Mouse (Mus musculus) stomach, embryonic 15.5 days (tissue): ENCODE measurements around the gene Nudt4. TPM values are rescaled to one million over a fixed set of nuclear protein-coding genes. Genes with fewer than 3 reads are reported as not detected.

ENCODE experiments used
- ATAC-seq: fragments of 200-750 bp; cut with Nextera tagmentation; 2 replicates; pipeline ENCODE4 v1.8.0; 2017; ENCODE audit warnings: low read depth, moderate number of reproducible peaks, moderate TSS enrichment; ENCODE audit not compliant: insufficient read depth, low FRiP score
- H3K27ac ChIP-seq: fragments of 300-500 bp; sonication (generic); 2 replicates; pipeline ENCODE4 v1.5.1; 2015; ENCODE audit warnings: mild to moderate bottlenecking, inconsistent platforms
- H3K27me3 ChIP-seq: fragments of 300-500 bp; sonication (generic); replicated peaks from 2 replicates; pipeline ENCODE4 v1.6.1; 2015; ENCODE audit warnings: inconsistent platforms
- H3K36me3 ChIP-seq: fragments of 300-500 bp; sonication (generic); 2 replicates; pipeline ENCODE4 v1.6.1; 2015; ENCODE audit warnings: inconsistent platforms
- H3K4me1 ChIP-seq: fragments of 300-500 bp; sonication (generic); 2 replicates; pipeline ENCODE4 v1.6.1; 2015; ENCODE audit warnings: inconsistent platforms
- H3K4me2 ChIP-seq: fragments of 300-500 bp; sonication (generic); 2 replicates; pipeline ENCODE4 v1.6.1; 2015; ENCODE audit warnings: mild to moderate bottlenecking, inconsistent platforms
- H3K4me3 ChIP-seq: fragments of 300-500 bp; sonication (generic); replicated peaks from 2 replicates; pipeline ENCODE4 v1.5.1; 2015; ENCODE audit warnings: inconsistent platforms
- H3K9ac ChIP-seq: fragments of 300-500 bp; sonication (generic); 2 replicates; pipeline ENCODE4 v1.6.1; 2015; ENCODE audit warnings: inconsistent platforms
- H3K9me3 ChIP-seq: fragments of 300-500 bp; sonication (generic); 2 replicates; pipeline ENCODE4 v1.6.1; 2016; ENCODE audit warnings: inconsistent platforms
- WGBS: fragments of 180-500 bp; shearing (Covaris S2); methylation state at CpG from one replicate; pipeline ENCODE4 v1.1.7; 2015; 5-methylcytosine and 5-hydroxymethylcytosine counted together
- polyA plus RNA-seq: library from polyadenylated mRNA; unstranded; fragments of >200 nt; fragmentation: Nextera tagmentation; extraction: Ambion mirVana; gene quantifications from 2 replicates; pipeline ENCODE4 v1.2.1, GENCODE M21; 2015

Nudt4 gene
- polyA plus RNA-seq, 1 experiment from 2014 or later: 63.7 TPM

- no peaks in the 10 kb centered on the region for H3K27me3 ChIP-seq
- 25% methylated on average over 14 of the region's 14 CpGs for WGBS
These were observed 1.4 kb upstream of the Nudt4 start for GRCm38 (mm10) chr10:95565156-95565854.

GRCm38 (mm10) chr10:95562859-95563841 is 796 bp downstream of the Nudt4 start:
- Histone ChIP-seq H3K9ac (peak overlapping the region; percentile 82), H3K27me3 (no peaks in the 10 kb centered on the region), H3K9me3 (no peaks in the 10 kb centered on the region), H3K4me1 (peaks cover 20% of the 10 kb centered on the region; the same call in 1 of the 2 replicates), H3K36me3 (no peaks in the 10 kb centered on the region), H3K27ac (peak overlapping the region; percentile 91), H3K4me3 (peak overlapping the region; percentile 83), H3K4me2 (peak overlapping the region; percentile 79)
- ATAC-seq: peak; percentile 25; the same call in 1 of the 2 replicates
- under 1% methylated on average over 58 of the region's 65 CpGs for WGBS

More at GRCm38 (mm10) chr10:95565156-95565854, 1.4 kb upstream of the Nudt4 start:
- H3K4me3 ChIP-seq: no peak overlapping the region
- no peaks in the 10 kb centered on the region for H3K36me3 ChIP-seq
- H3K4me1 ChIP-seq: peaks cover 20% of the 10 kb centered on the region; the same call in 1 of the 2 replicates
- no peak for ATAC-seq
- H3K9me3 ChIP-seq: no peaks in the 10 kb centered on the region
- no peak overlapping the region for H3K27ac ChIP-seq
- H3K9ac ChIP-seq: no peak overlapping the region
- peak overlapping the region; percentile 32; the same call in 1 of the 2 replicates for H3K4me2 ChIP-seq

- ATAC-seq: no peak
These were observed 1.6 kb downstream of the Nudt4 start for GRCm38 (mm10) chr10:95562395-95562794.

GRCm38 (mm10) chr10:95561616-95562015 is 2.3 kb downstream of the Nudt4 start:
- no peak for ATAC-seq
- Histone ChIP-seq H3K4me3 (peak overlapping the region; percentile 83), H3K4me2 (peak overlapping the region; percentile 79), H3K36me3 (no peaks in the 10 kb centered on the region), H3K27ac (no peak overlapping the region; the same call in 1 of the 2 replicates), H3K4me1 (peaks cover 20% of the 10 kb centered on the region; the same call in 1 of the 2 replicates), H3K9ac (peak overlapping the region; percentile 29; the same call in 1 of the 2 replicates), H3K9me3 (no peaks in the 10 kb centered on the region), H3K27me3 (no peaks in the 10 kb centered on the region)
- 34% methylated on average over 7 of the region's 7 CpGs for WGBS

More at GRCm38 (mm10) chr10:95562395-95562794, 1.6 kb downstream of the Nudt4 start:
- peak overlapping the region; percentile 91 for H3K27ac ChIP-seq
- peak overlapping the region; percentile 79 for H3K4me2 ChIP-seq
- no peaks in the 10 kb centered on the region for H3K27me3 ChIP-seq
- no peaks in the 10 kb centered on the region for H3K9me3 ChIP-seq
- H3K4me3 ChIP-seq: peak overlapping the region; percentile 83
- 3% methylated on average over 8 of the region's 8 CpGs for WGBS
- H3K36me3 ChIP-seq: no peaks in the 10 kb centered on the region
- peaks cover 20% of the 10 kb centered on the region; the same call in 1 of the 2 replicates for H3K4me1 ChIP-seq
- peak overlapping the region; percentile 82; the same call in 1 of the 2 replicates for H3K9ac ChIP-seq

- H3K4me2 ChIP-seq: no peak overlapping the region
- no peak overlapping the region for H3K9ac ChIP-seq
- WGBS: 79% methylated on average over 9 of the region's 9 CpGs
- H3K4me1 ChIP-seq: peaks cover 18% of the 10 kb centered on the region; the same call in 1 of the 2 replicates
- no peak overlapping the region for H3K4me3 ChIP-seq
- H3K27me3 ChIP-seq: no peaks in the 10 kb centered on the region
- ATAC-seq: no peak
- no peaks in the 10 kb centered on the region for H3K9me3 ChIP-seq
- H3K36me3 ChIP-seq: no peaks in the 10 kb centered on the region
- H3K27ac ChIP-seq: no peak overlapping the region
These were observed 3.5 kb downstream of the Nudt4 start for GRCm38 (mm10) chr10:95560394-95560983.

GRCm38 (mm10) chr10:95559426-95559825 is 4.5 kb downstream of the Nudt4 start:
- no peak overlapping the region for H3K4me3 ChIP-seq
- H3K27me3 ChIP-seq: no peaks in the 10 kb centered on the region
- no peaks in the 10 kb centered on the region for H3K9me3 ChIP-seq
- ATAC-seq: no peak
- H3K4me2 ChIP-seq: no peak overlapping the region
- H3K36me3 ChIP-seq: no peaks in the 10 kb centered on the region
- no peak overlapping the region for H3K9ac ChIP-seq
- WGBS: 67% methylated on average over 7 of the region's 7 CpGs
- peaks cover 10% of the 10 kb centered on the region; the same call in 1 of the 2 replicates for H3K4me1 ChIP-seq
- H3K27ac ChIP-seq: no peak overlapping the region

GRCm38 (mm10) chr10:95557337-95557828 is 6.6 kb downstream of the Nudt4 start:
- no peaks in the 10 kb centered on the region for H3K36me3 ChIP-seq
- peaks cover 8% of the 10 kb centered on the region; the same call in 1 of the 2 replicates for H3K4me1 ChIP-seq
- no peaks in the 10 kb centered on the region for H3K9me3 ChIP-seq
- 0 out of 2 replicates have a peak, but pooled peaks have one; percentile 18 for ATAC-seq
- H3K27me3 ChIP-seq: no peaks in the 10 kb centered on the region
- no peak overlapping the region for H3K4me2 ChIP-seq
- H3K4me3 ChIP-seq: no peak overlapping the region
- WGBS: 91% methylated on average over 5 of the region's 5 CpGs
- H3K9ac ChIP-seq: no peak overlapping the region
- no peak overlapping the region for H3K27ac ChIP-seq

- Histone ChIP-seq H3K9ac (no peak overlapping the region), H3K4me2 (no peak overlapping the region), H3K4me3 (no peak overlapping the region), H3K9me3 (no peaks in the 10 kb centered on the region), H3K27ac (no peak overlapping the region), H3K27me3 (no peaks in the 10 kb centered on the region), H3K36me3 (no peaks in the 10 kb centered on the region), H3K4me1 (no peaks in the 10 kb centered on the region)
- no peak for ATAC-seq
- 79% methylated on average over 11 of the region's 11 CpGs for WGBS
These were observed 8.1 kb downstream of the Nudt4 start for GRCm38 (mm10) chr10:95555866-95556265.

- Histone ChIP-seq H3K27me3 (no peaks in the 10 kb centered on the region), H3K4me1 (no peaks in the 10 kb centered on the region), H3K9me3 (no peaks in the 10 kb centered on the region), H3K9ac (no peak overlapping the region), H3K27ac (no peak overlapping the region), H3K4me3 (no peak overlapping the region), H3K4me2 (no peak overlapping the region), H3K36me3 (0 out of 2 replicates have a peak, but pooled peaks cover 8% of the 10 kb centered on the region)
- WGBS: 41% methylated on average over 3 of the region's 3 CpGs
- ATAC-seq: no peak
These were observed 11.6 kb downstream of the Nudt4 start for GRCm38 (mm10) chr10:95552326-95552725.

GRCm38 (mm10) chr10:95551752-95552151 is 12.2 kb downstream of the Nudt4 start:
- H3K4me1 ChIP-seq: no peaks in the 10 kb centered on the region
- no peak overlapping the region for H3K4me3 ChIP-seq
- 0 out of 2 replicates have a peak, but pooled peaks cover 8% of the 10 kb centered on the region for H3K36me3 ChIP-seq
- ATAC-seq: no peak
- H3K9me3 ChIP-seq: no peaks in the 10 kb centered on the region
- no peak overlapping the region for H3K4me2 ChIP-seq
- H3K9ac ChIP-seq: no peak overlapping the region
- H3K27me3 ChIP-seq: no peaks in the 10 kb centered on the region
- H3K27ac ChIP-seq: no peak overlapping the region

GRCm38 (mm10) chr10:95550506-95550905 is 13.4 kb downstream of the Nudt4 start:
- 50% methylated on average over 1 of the region's 1 CpGs for WGBS
- H3K27ac ChIP-seq: no peak overlapping the region
- peaks cover 18% of the 10 kb centered on the region for H3K36me3 ChIP-seq
- no peak overlapping the region for H3K9ac ChIP-seq
- H3K4me3 ChIP-seq: no peak overlapping the region
- H3K9me3 ChIP-seq: no peaks in the 10 kb centered on the region
- H3K4me1 ChIP-seq: no peaks in the 10 kb centered on the region
- ATAC-seq: no peak
- H3K4me2 ChIP-seq: no peak overlapping the region
- no peaks in the 10 kb centered on the region for H3K27me3 ChIP-seq
